Mouse (Mus musculus) intestine, embryonic 16.5 days (tissue): ENCODE results near the gene Tbx4. TPM values are rescaled to one million over a fixed set of nuclear protein-coding genes. Genes with fewer than 3 reads are reported as not detected.

Experiments used
- polyA plus RNA-seq: library from polyadenylated mRNA; unstranded; fragments of >200 nt; fragmentation: Nextera tagmentation; extraction: Ambion mirVana; gene quantifications from 2 replicates; pipeline ENCODE4 v1.2.1, GENCODE M21; 2015

The Tbx4 gene
- polyA plus RNA-seq, 1 experiment from 2014 or later: not detected

Other genes with a start within 250 kb of the Tbx4 start
- 1.7 and 2.2 TPM in 2 replicates for gene Tbx2, start 53.9 kb upstream of the Tbx4 start, polyA plus RNA-seq
- gene Gm11444, start 36.1 kb upstream of the Tbx4 start, polyA plus RNA-seq: not detected in 2 replicates